Mouse (Mus musculus): Measurements from ENCODE around the gene Vti1a. TPM values are rescaled to one million over a fixed set of nuclear protein-coding genes. Genes with fewer than 3 reads are reported as not detected.

Vti1a gene
- polyA plus RNA-seq, 1 experiment, result 35.0 TPM

- Histone ChIP-seq H3K27ac (ENCODE audit: insufficient read depth, low read length) (no peak overlapping the region), H3K27me3 (ENCODE audit: control insufficient read depth, insufficient read depth, low read length) (no peaks in the 10 kb centered on the region), H3K4me1 (ENCODE audit: control insufficient read depth, insufficient read depth, low read length) (no peaks in the 10 kb centered on the region), H3K4me3 (replicated peaks; ENCODE audit: insufficient read depth, low read depth, low read length) (no peak overlapping the region)
- whole genome bisulfite sequencing, result 82% methylated on average over 4 of the region's 4 CpGs
- DNase-seq, result no peak
- no peak for TF ChIP-seq CTCF (IDR thresholded peaks at IDR 0.05; ENCODE audit: borderline replicate concordance, insufficient read depth, low read depth, low read length)
- TF ChIP-seq POLR2A (IDR thresholded peaks at IDR 0.05; ENCODE audit: borderline replicate concordance, insufficient read depth, low read length), result no peak
Observed at GRCm38 (mm10) chr19:55284093-55284492, 32.0 kb upstream of the Vti1a start.

DNA sequence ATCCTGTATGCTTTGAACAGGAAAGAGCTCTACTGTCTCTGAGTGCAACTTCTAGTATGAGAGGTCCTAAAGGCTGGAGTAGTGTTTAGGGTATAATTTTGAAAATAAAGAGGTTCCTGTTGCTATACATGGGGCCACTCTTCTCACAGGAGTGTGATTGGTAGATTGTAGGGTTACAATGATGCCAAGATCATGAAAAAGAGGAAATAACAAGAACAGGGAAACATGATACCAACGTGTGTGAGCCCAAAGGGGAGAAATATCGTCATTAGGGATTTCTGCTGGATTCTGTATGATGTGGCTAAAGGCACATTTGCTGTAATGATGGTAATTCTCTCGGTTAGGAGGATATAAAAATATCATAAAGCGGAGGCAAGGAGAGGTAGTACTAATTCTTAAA, 30.1 kb upstream of the Vti1a start:
- Histone ChIP-seq H3K4me3 (replicated peaks; ENCODE audit: insufficient read depth, low read depth, low read length) (no peak overlapping the region), H3K27me3 (ENCODE audit: control insufficient read depth, insufficient read depth, low read length) (no peaks in the 10 kb centered on the region), H3K4me1 (ENCODE audit: control insufficient read depth, insufficient read depth, low read length) (no peaks in the 10 kb centered on the region), H3K27ac (ENCODE audit: insufficient read depth, low read length) (no peak overlapping the region)
- 90% methylated on average over 4 of the region's 4 CpGs for WGBS
- no peak for TF ChIP-seq POLR2A (IDR thresholded peaks at IDR 0.05; ENCODE audit: borderline replicate concordance, insufficient read depth, low read length)
- no peak for TF ChIP-seq CTCF (IDR thresholded peaks at IDR 0.05; ENCODE audit: borderline replicate concordance, insufficient read depth, low read depth, low read length)
- no peak for DNase-seq

- Histone ChIP-seq H3K4me1 (ENCODE audit: control insufficient read depth, insufficient read depth, low read length) (no peaks in the 10 kb centered on the region), H3K27ac (ENCODE audit: insufficient read depth, low read length) (no peak overlapping the region), H3K27me3 (ENCODE audit: control insufficient read depth, insufficient read depth, low read length) (no peaks in the 10 kb centered on the region), H3K4me3 (replicated peaks; ENCODE audit: insufficient read depth, low read depth, low read length) (no peak overlapping the region)
- no peak for DNase-seq
- TF ChIP-seq POLR2A (IDR thresholded peaks at IDR 0.05; ENCODE audit: borderline replicate concordance, insufficient read depth, low read length) (no peak), CTCF (IDR thresholded peaks at IDR 0.05; ENCODE audit: borderline replicate concordance, insufficient read depth, low read depth, low read length) (no peak)
Observed at GRCm38 (mm10) chr19:55288974-55289373, 27.1 kb upstream of the Vti1a start.

GRCm38 (mm10) chr19:55290621-55291270, 25.3 kb upstream of the Vti1a start:
- Histone ChIP-seq H3K27ac (ENCODE audit: insufficient read depth, low read length) (no peak overlapping the region), H3K4me1 (ENCODE audit: control insufficient read depth, insufficient read depth, low read length) (no peaks in the 10 kb centered on the region), H3K4me3 (replicated peaks; ENCODE audit: insufficient read depth, low read depth, low read length) (no peak overlapping the region), H3K27me3 (ENCODE audit: control insufficient read depth, insufficient read depth, low read length) (no peaks in the 10 kb centered on the region)
- no peak for TF ChIP-seq CTCF (IDR thresholded peaks at IDR 0.05; ENCODE audit: borderline replicate concordance, insufficient read depth, low read depth, low read length)
- TF ChIP-seq POLR2A (IDR thresholded peaks at IDR 0.05; ENCODE audit: borderline replicate concordance, insufficient read depth, low read length), result no peak
- 83% methylated on average over 2 of the region's 2 CpGs for WGBS
- no peak for DNase-seq

DNA sequence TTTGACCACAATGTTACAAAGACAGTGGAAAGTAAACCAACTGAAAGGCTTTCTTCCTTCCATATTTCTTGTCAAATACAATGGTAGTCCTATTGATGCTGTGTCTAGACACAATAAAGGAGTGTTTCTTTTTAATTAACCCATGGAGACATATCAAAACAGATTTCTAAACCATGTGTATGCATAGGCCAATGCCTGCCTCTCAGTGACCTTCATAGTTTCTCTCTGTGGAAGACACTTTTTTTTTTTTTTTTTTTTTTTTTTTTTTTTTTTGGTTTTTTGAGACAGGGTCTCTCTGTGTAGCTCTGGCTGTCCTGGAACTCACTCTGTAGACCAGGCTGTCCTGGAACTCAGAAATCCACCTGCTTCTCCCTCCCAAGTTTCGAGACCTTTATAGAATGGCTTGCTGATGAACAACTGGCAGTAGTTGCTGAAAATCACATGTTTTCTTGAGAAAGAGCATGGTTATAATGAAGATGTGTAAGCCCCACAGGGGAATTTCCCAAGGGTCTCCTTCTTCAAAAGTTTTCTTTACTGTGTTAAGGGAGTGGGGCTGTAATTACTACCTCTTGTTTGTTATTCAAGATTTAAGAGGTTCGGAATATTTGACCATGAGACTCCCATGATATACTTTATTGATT, 23.8 kb upstream of the Vti1a start:
- TF ChIP-seq CTCF (IDR thresholded peaks at IDR 0.05; ENCODE audit: borderline replicate concordance, insufficient read depth, low read depth, low read length), result no peak
- TF ChIP-seq POLR2A (IDR thresholded peaks at IDR 0.05; ENCODE audit: borderline replicate concordance, insufficient read depth, low read length), result no peak
- DNase-seq, result no peak
- 97% methylated on average over 2 of the region's 2 CpGs for WGBS
- Histone ChIP-seq H3K27me3 (ENCODE audit: control insufficient read depth, insufficient read depth, low read length) (no peaks in the 10 kb centered on the region), H3K4me3 (replicated peaks; ENCODE audit: insufficient read depth, low read depth, low read length) (no peak overlapping the region), H3K27ac (ENCODE audit: insufficient read depth, low read length) (no peak overlapping the region), H3K4me1 (ENCODE audit: control insufficient read depth, insufficient read depth, low read length) (no peaks in the 10 kb centered on the region)

- Histone ChIP-seq H3K27ac (ENCODE audit: insufficient read depth, low read length) (no peak overlapping the region), H3K27me3 (ENCODE audit: control insufficient read depth, insufficient read depth, low read length) (no peaks in the 10 kb centered on the region), H3K4me3 (replicated peaks; ENCODE audit: insufficient read depth, low read depth, low read length) (no peak overlapping the region), H3K4me1 (ENCODE audit: control insufficient read depth, insufficient read depth, low read length) (no peaks in the 10 kb centered on the region)
- 28% methylated on average over 4 of the region's 4 CpGs for WGBS
- no peak for DNase-seq
- TF ChIP-seq CTCF (IDR thresholded peaks at IDR 0.05; ENCODE audit: borderline replicate concordance, insufficient read depth, low read depth, low read length), result no peak
- TF ChIP-seq POLR2A (IDR thresholded peaks at IDR 0.05; ENCODE audit: borderline replicate concordance, insufficient read depth, low read length), result no peak
Observed at GRCm38 (mm10) chr19:55293175-55293574, 22.9 kb upstream of the Vti1a start.

- H3K27me3 ChIP-seq (ENCODE audit: control insufficient read depth, insufficient read depth, low read length), result no peaks in the 10 kb centered on the region
- H3K4me1 ChIP-seq (ENCODE audit: control insufficient read depth, insufficient read depth, low read length), result no peaks in the 10 kb centered on the region
- DNase-seq, result no peak
- no peak overlapping the region for H3K4me3 ChIP-seq (replicated peaks; ENCODE audit: insufficient read depth, low read depth, low read length)
- TF ChIP-seq CTCF (IDR thresholded peaks at IDR 0.05; ENCODE audit: borderline replicate concordance, insufficient read depth, low read depth, low read length) (no peak), POLR2A (IDR thresholded peaks at IDR 0.05; ENCODE audit: borderline replicate concordance, insufficient read depth, low read length) (no peak)
- H3K27ac ChIP-seq (ENCODE audit: insufficient read depth, low read length), result no peak overlapping the region
- 89% methylated on average over 9 of the region's 9 CpGs for WGBS
Observed at GRCm38 (mm10) chr19:55295075-55295474, 21.0 kb upstream of the Vti1a start.

GRCm38 (mm10) chr19:55295556-55295955, 20.5 kb upstream of the Vti1a start:
- WGBS, result 87% methylated on average over 3 of the region's 3 CpGs
- Histone ChIP-seq H3K27me3 (ENCODE audit: control insufficient read depth, insufficient read depth, low read length) (no peaks in the 10 kb centered on the region), H3K4me1 (ENCODE audit: control insufficient read depth, insufficient read depth, low read length) (no peaks in the 10 kb centered on the region), H3K4me3 (replicated peaks; ENCODE audit: insufficient read depth, low read depth, low read length) (no peak overlapping the region), H3K27ac (ENCODE audit: insufficient read depth, low read length) (no peak overlapping the region)
- no peak for TF ChIP-seq CTCF (IDR thresholded peaks at IDR 0.05; ENCODE audit: borderline replicate concordance, insufficient read depth, low read depth, low read length)
- no peak for TF ChIP-seq POLR2A (IDR thresholded peaks at IDR 0.05; ENCODE audit: borderline replicate concordance, insufficient read depth, low read length)
- DNase-seq, result no peak
